ENCODE assay signal across 16 mouse cellular contexts in genomic region chr1:137620672-137621071, GRCm38 (mm10).
A peak's percentile ranks its signal among the peaks of the same experiment; 100 is the strongest.
DNase-seq lines count a peak whose midpoint lies in the region; ATAC-seq and TF ChIP-seq lines count a peak whose summit lies in the region.
"Had no signal": no experiment of that assay in that cellular context is flagged by ENCODE, and none has a peak within 500 bp of the region (broad histone marks: within the 10 kb centered on the region; RNA-seq: fewer than 3 reads in every experiment).

No protein-coding gene starts in this region.

- H3K4me3 ChIP-seq in kidney, adult 2 months (ENCODE audit: insufficient read depth, low read depth, low read length): no peak overlapping the region
- no peak overlapping the region for H3K4me3 ChIP-seq in heart, embryonic 16.5 days (ENCODE audit: low read length)
- no peak overlapping the region for H3K4me3 ChIP-seq in lung, postnatal 0 days (ENCODE audit: low read depth, low read length)
- H3K4me3 ChIP-seq: limb, embryonic 10.5 days; liver, embryonic 15.5 days had no signal

- H3K9ac ChIP-seq in heart, embryonic 16.5 days (ENCODE audit: low read length): no peak overlapping the region
- no peak overlapping the region for H3K9ac ChIP-seq in lung, postnatal 0 days (replicated peaks; ENCODE audit: low read depth)
- H3K9ac ChIP-seq: hindbrain, embryonic 14.5 days; liver, embryonic 15.5 days had no signal

- no peak for TF ChIP-seq EP300 in lung, postnatal 0 days (IDR thresholded peaks at IDR 0.05)

- no peaks in the 10 kb centered on the region for H3K36me3 ChIP-seq in kidney, adult 2 months (ENCODE audit: control insufficient read depth, insufficient read depth, low read length)
- H3K36me3 ChIP-seq in heart, embryonic 16.5 days (ENCODE audit: control insufficient read depth, insufficient read depth): no peaks in the 10 kb centered on the region
- H3K36me3 ChIP-seq in lung, postnatal 0 days (ENCODE audit: insufficient read depth, low read length): no peaks in the 10 kb centered on the region
- H3K36me3 ChIP-seq: limb, embryonic 10.5 days; liver, embryonic 15.5 days had no signal

- H3K4me1 ChIP-seq in kidney, adult 2 months (ENCODE audit: control insufficient read depth, insufficient read depth, low read length): no peaks in the 10 kb centered on the region
- peaks cover 4% of the 10 kb centered on the region for H3K4me1 ChIP-seq in heart, embryonic 16.5 days (ENCODE audit: control insufficient read depth, insufficient read depth, low read length)
- H3K4me1 ChIP-seq in lung, postnatal 0 days (ENCODE audit: insufficient read depth, low read depth, low read length): no peaks in the 10 kb centered on the region
- H3K4me1 ChIP-seq: limb, embryonic 10.5 days; liver, embryonic 15.5 days had no signal

- 64% methylated on average over 5 of the region's 5 CpGs for WGBS in kidney, adult 2 months
- 66% methylated on average over 5 of the region's 5 CpGs for WGBS in heart, embryonic 16.5 days
- WGBS in lung, postnatal 0 days: 72% methylated on average over 5 of the region's 5 CpGs

- H3K4me2 ChIP-seq in heart, embryonic 16.5 days (ENCODE audit: low read depth, low read length): no peak overlapping the region
- H3K4me2 ChIP-seq in lung, postnatal 0 days (replicated peaks; ENCODE audit: low read depth, low read length): no peak overlapping the region
- H3K4me2 ChIP-seq: hindbrain, embryonic 14.5 days; liver, embryonic 15.5 days had no signal

- ATAC-seq in common myeloid progenitor, adult 5-6 weeks (replicated peaks; ENCODE audit: low read depth, poor library complexity, severe bottlenecking): 0 out of 2 replicates have a peak, but pooled peaks have one; percentile 39
- ATAC-seq in heart, embryonic 16.5 days (replicated peaks; ENCODE audit: extremely low read depth, insufficient read depth, low FRiP score): no peak
- no peak; the same call in 1 of the 2 replicates for ATAC-seq in lung, postnatal 0 days

- H3K27me3 ChIP-seq in kidney, adult 2 months (replicated peaks; ENCODE audit: control insufficient read depth, insufficient read depth, low read length): no peaks in the 10 kb centered on the region
- no peaks in the 10 kb centered on the region for H3K27me3 ChIP-seq in heart, embryonic 16.5 days (ENCODE audit: control insufficient read depth, insufficient read depth, low read length)
- no peaks in the 10 kb centered on the region for H3K27me3 ChIP-seq in lung, postnatal 0 days (replicated peaks; ENCODE audit: insufficient read depth, low read length)
- H3K27me3 ChIP-seq: CH12.LX; liver, embryonic 15.5 days had no signal

- peak; percentile 43 for DNase-seq in kidney, adult 2 months
- DNase-seq in kidney, adult 18-20 months: no peak
- peak; percentile 11 for DNase-seq in lung, postnatal 0 days (ENCODE audit: low spot score)
- DNase-seq in layer of hippocampus, postnatal 36 days: no peak
- DNase-seq in frontal cortex, postnatal 36 days (ENCODE audit: low spot score in 2 of 2): no peak
- no peak for DNase-seq in layer of hippocampus, postnatal 25 days (ENCODE audit: extremely low spot score in 1 of 2, low spot score in 1 of 2)
- DNase-seq: cerebellum, adult 11 months; embryo, embryonic 11 days; gastrocnemius, postnatal 10 days; right cerebral cortex, postnatal 25 days had no signal

- TF ChIP-seq POLR2A in kidney, adult 2 months (IDR thresholded peaks at IDR 0.05; ENCODE audit: low read depth, low read length): no peak

- no peak overlapping the region for H3K27ac ChIP-seq in kidney, adult 2 months (ENCODE audit: insufficient read depth, low read depth, low read length)
- H3K27ac ChIP-seq in heart, embryonic 16.5 days (ENCODE audit: low read length): peak overlapping the region; percentile 31; the same call in 1 of the 2 replicates
- no peak overlapping the region for H3K27ac ChIP-seq in lung, postnatal 0 days (ENCODE audit: low read length)
- H3K27ac ChIP-seq: hindbrain, embryonic 14.5 days; limb, embryonic 10.5 days; liver, embryonic 15.5 days had no signal

- TF ChIP-seq CTCF in kidney, adult 2 months (conservative IDR thresholded peaks at IDR 0.05; ENCODE audit: insufficient read depth, insufficient read length, low read depth, low read length): no peak
- no peak for TF ChIP-seq CTCF in lung, postnatal 0 days (IDR thresholded peaks at IDR 0.05)

- H3K9me3 ChIP-seq in heart, embryonic 16.5 days (replicated peaks; ENCODE audit: control insufficient read depth, low read length): no peaks in the 10 kb centered on the region
- no peaks in the 10 kb centered on the region for H3K9me3 ChIP-seq in lung, postnatal 0 days (ENCODE audit: low read length)
- H3K9me3 ChIP-seq: limb, embryonic 10.5 days; liver, embryonic 15.5 days had no signal

Comparison
In these comparisons a context has a peak if more than half of its experiments do, and no peak if none do; other contexts are left out.
1. DNase-seq: peak in kidney, adult 2 months (single experiment) and lung, postnatal 0 days (single experiment); none in kidney, adult 18-20 months (single experiment), layer of hippocampus, postnatal 36 days (0 of 2), frontal cortex, postnatal 36 days (0 of 2) and layer of hippocampus, postnatal 25 days (0 of 2).